Mouse (Mus musculus): ENCODE data around the gene Chst15. TPM values are rescaled to one million over a fixed set of nuclear protein-coding genes. Genes with fewer than 3 reads are reported as not detected.

The Chst15 gene
- polyA plus RNA-seq, 1 experiment from 2014 or later: 13.1 TPM

GRCm38 (mm10) chr7:132330179-132330578, 13.2 kb upstream of the Chst15 start:
- H3K27ac ChIP-seq (ENCODE audit: low read depth, low read length): no peak overlapping the region
- H3K9me3 ChIP-seq (ENCODE audit: control insufficient read depth, low read length): no peaks in the 10 kb centered on the region
- H3K9ac ChIP-seq (ENCODE audit: low read length): no peak overlapping the region
- 84% methylated on average over 1 of the region's 1 CpGs for WGBS
- no peak overlapping the region for H3K4me2 ChIP-seq (ENCODE audit: low read depth, low read length, severe bottlenecking)
- no peaks in the 10 kb centered on the region for H3K36me3 ChIP-seq (ENCODE audit: control insufficient read depth, insufficient read depth, low read length)
- no peak overlapping the region for H3K4me3 ChIP-seq (ENCODE audit: low read depth, low read length)
- ATAC-seq (replicated peaks; ENCODE audit: low FRiP score) (no peak), DNase-seq (ENCODE audit: low spot score) (no peak)
- no peaks in the 10 kb centered on the region for H3K4me1 ChIP-seq (replicated peaks; ENCODE audit: control insufficient read depth, insufficient read depth, low read length)
- H3K27me3 ChIP-seq (ENCODE audit: control insufficient read depth, insufficient read depth, low read length): no peaks in the 10 kb centered on the region

- Histone ChIP-seq H3K4me2 (ENCODE audit: low read depth, low read length, severe bottlenecking) (no peak overlapping the region), H3K4me3 (ENCODE audit: low read depth, low read length) (no peak overlapping the region), H3K36me3 (ENCODE audit: control insufficient read depth, insufficient read depth, low read length) (no peaks in the 10 kb centered on the region), H3K9me3 (ENCODE audit: control insufficient read depth, low read length) (no peaks in the 10 kb centered on the region), H3K27me3 (ENCODE audit: control insufficient read depth, insufficient read depth, low read length) (no peaks in the 10 kb centered on the region), H3K9ac (ENCODE audit: low read length) (no peak overlapping the region), H3K27ac (ENCODE audit: low read depth, low read length) (no peak overlapping the region), H3K4me1 (replicated peaks; ENCODE audit: control insufficient read depth, insufficient read depth, low read length) (no peaks in the 10 kb centered on the region)
- ATAC-seq (replicated peaks; ENCODE audit: low FRiP score) (no peak), DNase-seq (ENCODE audit: low spot score) (no peak)
- 90% methylated on average over 1 of the region's 1 CpGs for WGBS
These were observed 11.6 kb upstream of the Chst15 start for GRCm38 (mm10) chr7:132328648-132329047.

- Histone ChIP-seq H3K9ac (ENCODE audit: low read length) (no peak overlapping the region), H3K9me3 (ENCODE audit: control insufficient read depth, low read length) (no peaks in the 10 kb centered on the region), H3K4me3 (ENCODE audit: low read depth, low read length) (no peak overlapping the region), H3K4me1 (replicated peaks; ENCODE audit: control insufficient read depth, insufficient read depth, low read length) (no peaks in the 10 kb centered on the region), H3K27me3 (ENCODE audit: control insufficient read depth, insufficient read depth, low read length) (no peaks in the 10 kb centered on the region), H3K4me2 (ENCODE audit: low read depth, low read length, severe bottlenecking) (no peak overlapping the region), H3K27ac (ENCODE audit: low read depth, low read length) (no peak overlapping the region), H3K36me3 (ENCODE audit: control insufficient read depth, insufficient read depth, low read length) (no peaks in the 10 kb centered on the region)
- 80% methylated on average over 5 of the region's 5 CpGs for WGBS
- DNase-seq (ENCODE audit: low spot score): no peak
- ATAC-seq (replicated peaks; ENCODE audit: low FRiP score): no peak
These were observed 8.7 kb upstream of the Chst15 start for GRCm38 (mm10) chr7:132325549-132326331.

- no peaks in the 10 kb centered on the region for H3K4me1 ChIP-seq (replicated peaks; ENCODE audit: control insufficient read depth, insufficient read depth, low read length)
- H3K9ac ChIP-seq (ENCODE audit: low read length): no peak overlapping the region
- DNase-seq (ENCODE audit: low spot score): no peak
- H3K27me3 ChIP-seq (ENCODE audit: control insufficient read depth, insufficient read depth, low read length): no peaks in the 10 kb centered on the region
- no peak overlapping the region for H3K27ac ChIP-seq (ENCODE audit: low read depth, low read length)
- H3K36me3 ChIP-seq (ENCODE audit: control insufficient read depth, insufficient read depth, low read length): no peaks in the 10 kb centered on the region
- no peak overlapping the region for H3K4me2 ChIP-seq (ENCODE audit: low read depth, low read length, severe bottlenecking)
- 86% methylated on average over 5 of the region's 5 CpGs for WGBS
- no peak overlapping the region for H3K4me3 ChIP-seq (ENCODE audit: low read depth, low read length)
- H3K9me3 ChIP-seq (ENCODE audit: control insufficient read depth, low read length): no peaks in the 10 kb centered on the region
- no peak for ATAC-seq (replicated peaks; ENCODE audit: low FRiP score)
These were observed 6.4 kb upstream of the Chst15 start for GRCm38 (mm10) chr7:132323430-132323829.

- Histone ChIP-seq H3K36me3 (ENCODE audit: control insufficient read depth, insufficient read depth, low read length) (no peaks in the 10 kb centered on the region), H3K4me3 (ENCODE audit: low read depth, low read length) (no peak overlapping the region), H3K9ac (ENCODE audit: low read length) (no peak overlapping the region), H3K4me2 (ENCODE audit: low read depth, low read length, severe bottlenecking) (no peak overlapping the region), H3K4me1 (replicated peaks; ENCODE audit: control insufficient read depth, insufficient read depth, low read length) (0 out of 2 replicates have a peak, but pooled peaks cover 4% of the 10 kb centered on the region), H3K27me3 (ENCODE audit: control insufficient read depth, insufficient read depth, low read length) (no peaks in the 10 kb centered on the region; the same call in 1 of the 2 replicates), H3K27ac (ENCODE audit: low read depth, low read length) (no peak overlapping the region), H3K9me3 (ENCODE audit: control insufficient read depth, low read length) (no peaks in the 10 kb centered on the region)
- WGBS: 93% methylated on average over 2 of the region's 2 CpGs
- ATAC-seq (replicated peaks; ENCODE audit: low FRiP score): no peak
- DNase-seq (ENCODE audit: low spot score): no peak
These were observed 4.4 kb upstream of the Chst15 start for GRCm38 (mm10) chr7:132321392-132321958.

GRCm38 (mm10) chr7:132316101-132317035, 660 bp downstream of the Chst15 start:
- under 1% methylated on average over 79 of the region's 79 CpGs for WGBS
- Histone ChIP-seq H3K27ac (ENCODE audit: low read depth, low read length) (peak overlapping the region; percentile 59), H3K36me3 (ENCODE audit: control insufficient read depth, insufficient read depth, low read length) (no peaks in the 10 kb centered on the region), H3K9me3 (ENCODE audit: control insufficient read depth, low read length) (no peaks in the 10 kb centered on the region), H3K4me2 (ENCODE audit: low read depth, low read length, severe bottlenecking) (peak overlapping the region; percentile 97), H3K4me1 (replicated peaks; ENCODE audit: control insufficient read depth, insufficient read depth, low read length) (0 out of 2 replicates have a peak, but pooled peaks cover 4% of the 10 kb centered on the region), H3K27me3 (ENCODE audit: control insufficient read depth, insufficient read depth, low read length) (no peaks in the 10 kb centered on the region; the same call in 1 of the 2 replicates), H3K9ac (ENCODE audit: low read length) (peak overlapping the region; percentile 86), H3K4me3 (ENCODE audit: low read depth, low read length) (peak overlapping the region; percentile 62)
- peak; percentile 86 for DNase-seq (ENCODE audit: low spot score)
- peak; percentile 83 for ATAC-seq (replicated peaks; ENCODE audit: low FRiP score)

GRCm38 (mm10) chr7:132315149-132316091, 1.6 kb downstream of the Chst15 start:
- Histone ChIP-seq H3K36me3 (ENCODE audit: control insufficient read depth, insufficient read depth, low read length) (no peaks in the 10 kb centered on the region), H3K4me2 (ENCODE audit: low read depth, low read length, severe bottlenecking) (peak overlapping the region; percentile 97), H3K27me3 (ENCODE audit: control insufficient read depth, insufficient read depth, low read length) (no peaks in the 10 kb centered on the region; the same call in 1 of the 2 replicates), H3K4me1 (replicated peaks; ENCODE audit: control insufficient read depth, insufficient read depth, low read length) (0 out of 2 replicates have a peak, but pooled peaks cover 4% of the 10 kb centered on the region), H3K9ac (ENCODE audit: low read length) (peak overlapping the region; percentile 86), H3K4me3 (ENCODE audit: low read depth, low read length) (peak overlapping the region; percentile 62), H3K9me3 (ENCODE audit: control insufficient read depth, low read length) (no peaks in the 10 kb centered on the region), H3K27ac (ENCODE audit: low read depth, low read length) (peak overlapping the region; percentile 59)
- ATAC-seq (replicated peaks; ENCODE audit: low FRiP score) (peak; percentile 73), DNase-seq (ENCODE audit: low spot score) (peak; percentile 91)
- 1% methylated on average over 50 of the region's 51 CpGs for WGBS
